Mouse (Mus musculus) lung, embryonic 15.5 days (tissue): Measurements from ENCODE around the gene Ass1. TPM values are rescaled to one million over a fixed set of nuclear protein-coding genes. Genes with fewer than 3 reads are reported as not detected.

Experiments
- ATAC-seq: fragments of 200-750 bp; cut with Nextera tagmentation; 2 replicates; pipeline ENCODE4 v1.8.0; 2017; ENCODE audit warnings: moderate number of reproducible peaks, borderline replicate concordance; ENCODE audit not compliant: low FRiP score, low TSS enrichment; ENCODE audit errors: extremely low read depth
- H3K27ac ChIP-seq: fragments of 300-500 bp; sonication (generic); 2 replicates; pipeline ENCODE4 v1.5.1; 2015; ENCODE audit warnings: moderate library complexity, mild to moderate bottlenecking, inconsistent platforms
- H3K27me3 ChIP-seq: fragments of 300-500 bp; sonication (generic); 2 replicates; pipeline ENCODE4 v1.6.1; 2015; ENCODE audit warnings: inconsistent platforms
- H3K36me3 ChIP-seq: fragments of 300-500 bp; sonication (generic); 2 replicates; pipeline ENCODE4 v1.6.1; 2015; ENCODE audit warnings: inconsistent platforms
- H3K4me1 ChIP-seq: fragments of 300-500 bp; sonication (generic); 2 replicates; pipeline ENCODE4 v1.6.1; 2015; ENCODE audit warnings: inconsistent platforms
- H3K4me2 ChIP-seq: fragments of 300-500 bp; sonication (generic); 2 replicates; pipeline ENCODE4 v1.6.1; 2015; ENCODE audit warnings: inconsistent platforms, mild to moderate bottlenecking, moderate library complexity
- H3K4me3 ChIP-seq: fragments of 300-500 bp; sonication (generic); 2 replicates; pipeline ENCODE4 v1.5.1; 2015; ENCODE audit warnings: mild to moderate bottlenecking, inconsistent platforms
- H3K9ac ChIP-seq: fragments of 300-500 bp; sonication (generic); 2 replicates; pipeline ENCODE4 v1.6.1; 2015; ENCODE audit warnings: inconsistent platforms
- H3K9me3 ChIP-seq: fragments of 300-500 bp; sonication (generic); 2 replicates; pipeline ENCODE4 v1.6.1; 2016; ENCODE audit warnings: inconsistent platforms
- WGBS: fragments of 180-500 bp; shearing (Covaris S2); methylation state at CpG from one replicate; pipeline ENCODE4 v1.1.7; 2015; 5-methylcytosine and 5-hydroxymethylcytosine counted together
- polyA plus RNA-seq: library from polyadenylated mRNA; unstranded; fragments of >200 nt; fragmentation: Nextera tagmentation; extraction: Ambion mirVana; gene quantifications from 2 replicates; pipeline ENCODE4 v1.2.1, GENCODE M21; 2015

The Ass1 gene
- 30.3 and 37.2 TPM in 2 replicates for polyA plus RNA-seq

- H3K36me3 ChIP-seq: no peaks in the 10 kb centered on the region
- WGBS: under 1% methylated on average over 43 of the region's 49 CpGs
- peaks cover 18% of the 10 kb centered on the region for H3K4me1 ChIP-seq
- H3K9ac ChIP-seq: peak within 1 kb of the TSS; percentile 50
- H3K9me3 ChIP-seq: no peaks in the 10 kb centered on the region
- peak; percentile 74 for ATAC-seq
- H3K27ac ChIP-seq: peak within 1 kb of the TSS; percentile 2; the same call in 1 of the 2 replicates
- H3K4me3 ChIP-seq: peak within 1 kb of the TSS; percentile 48
- peaks cover 38% of the 10 kb centered on the region for H3K27me3 ChIP-seq
- peak within 1 kb of the TSS; percentile 92 for H3K4me2 ChIP-seq
These were observed at the start of gene Ass1 for GRCm38 (mm10) chr2:31469931-31470682. Gene Ass1, plus strand, starts transcription at chr2:31470207.

- Histone ChIP-seq H3K36me3 (no peaks in the 10 kb centered on the region), H3K4me1 (no peaks in the 10 kb centered on the region), H3K4me2 (no peak overlapping the region), H3K27me3 (no peaks in the 10 kb centered on the region), H3K9ac (no peak overlapping the region), H3K9me3 (no peaks in the 10 kb centered on the region), H3K4me3 (no peak overlapping the region), H3K27ac (no peak overlapping the region)
- no peak for ATAC-seq
- WGBS: 69% methylated on average over 6 of the region's 6 CpGs
These were observed 49.1 kb upstream of the Ass1 start for GRCm38 (mm10) chr2:31420914-31421313.

DNA sequence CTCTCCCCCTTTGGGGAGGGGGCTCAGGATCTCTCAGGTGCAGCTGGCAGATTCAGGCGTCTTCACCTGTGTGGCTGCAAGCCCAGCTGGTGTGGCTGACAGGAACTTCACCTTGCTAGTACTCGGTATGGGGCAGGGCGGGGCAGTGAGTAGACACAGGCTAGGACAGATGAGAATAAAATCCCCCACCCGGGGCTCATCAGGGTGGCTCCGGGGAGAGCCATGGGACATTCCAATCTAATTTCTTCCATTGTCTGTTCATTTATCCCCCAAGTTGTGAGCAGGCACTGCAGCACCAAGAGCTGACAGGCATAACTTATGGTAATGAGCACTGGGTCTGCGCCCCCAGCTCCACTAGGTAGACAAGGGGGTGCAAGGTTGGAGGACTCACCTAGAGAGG, 47.4 kb upstream of the Ass1 start:
- ATAC-seq: no peak
- Histone ChIP-seq H3K4me2 (no peak overlapping the region), H3K4me1 (no peaks in the 10 kb centered on the region), H3K27me3 (no peaks in the 10 kb centered on the region), H3K9ac (no peak overlapping the region), H3K9me3 (no peaks in the 10 kb centered on the region), H3K27ac (no peak overlapping the region), H3K4me3 (no peak overlapping the region), H3K36me3 (no peaks in the 10 kb centered on the region)
- WGBS: 53% methylated on average over 6 of the region's 6 CpGs

- Histone ChIP-seq H3K27ac (no peak overlapping the region), H3K9ac (no peak overlapping the region), H3K27me3 (peaks cover 3% of the 10 kb centered on the region; the same call in 1 of the 2 replicates), H3K4me1 (no peaks in the 10 kb centered on the region), H3K4me2 (no peak overlapping the region), H3K9me3 (no peaks in the 10 kb centered on the region), H3K36me3 (no peaks in the 10 kb centered on the region), H3K4me3 (no peak overlapping the region)
- ATAC-seq: no peak
- 62% methylated on average over 5 of the region's 5 CpGs for WGBS
These were observed 38.5 kb upstream of the Ass1 start for GRCm38 (mm10) chr2:31431477-31431876.

DNA sequence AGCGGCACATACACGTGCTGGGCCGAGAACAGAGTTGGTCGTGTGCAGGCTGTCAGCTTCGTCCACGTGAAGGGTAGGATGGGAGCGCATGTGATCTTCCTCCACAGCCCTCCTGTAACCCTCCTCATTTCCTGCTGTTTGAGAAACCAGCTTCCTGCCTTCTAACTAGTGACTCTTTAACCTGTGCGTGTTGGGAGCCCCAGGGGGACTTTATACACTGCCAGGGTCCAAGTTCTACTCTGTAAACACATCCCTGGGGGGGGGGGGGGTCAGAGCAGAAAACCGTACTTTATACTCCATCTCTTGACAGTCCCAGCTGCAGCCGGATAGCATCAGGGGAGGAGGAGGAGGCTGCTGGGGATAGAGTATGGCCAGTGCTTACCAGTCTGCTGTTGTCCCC, 35.3 kb upstream of the Ass1 start:
- Histone ChIP-seq H3K4me3 (no peak overlapping the region), H3K27ac (no peak overlapping the region), H3K9ac (no peak overlapping the region), H3K36me3 (no peaks in the 10 kb centered on the region), H3K4me1 (no peaks in the 10 kb centered on the region), H3K4me2 (no peak overlapping the region), H3K27me3 (peaks cover 3% of the 10 kb centered on the region; the same call in 1 of the 2 replicates), H3K9me3 (no peaks in the 10 kb centered on the region)
- WGBS: 46% methylated on average over 10 of the region's 10 CpGs
- ATAC-seq: no peak

DNA sequence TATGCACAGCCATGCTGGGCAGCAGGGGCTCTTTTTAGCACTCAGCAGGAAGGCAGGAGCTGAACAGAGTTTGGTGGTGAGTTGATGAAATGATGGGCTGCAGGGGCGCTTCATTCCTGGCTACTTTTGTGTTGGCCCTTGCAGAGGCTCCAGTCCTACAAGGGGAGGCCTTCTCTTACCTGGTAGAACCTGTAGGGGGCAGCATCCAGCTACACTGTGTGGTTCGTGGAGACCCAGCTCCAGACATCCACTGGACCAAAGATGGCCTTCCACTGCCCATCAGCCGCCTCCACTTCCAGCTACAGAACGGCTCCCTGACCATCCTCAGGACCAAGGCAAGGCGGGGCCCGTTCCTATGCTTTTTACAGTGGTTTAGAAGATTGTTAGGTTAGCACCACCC, 34.4 kb upstream of the Ass1 start:
- ATAC-seq: no peak
- WGBS: 46% methylated on average over 6 of the region's 6 CpGs
- no peaks in the 10 kb centered on the region for H3K9me3 ChIP-seq

GRCm38 (mm10) chr2:31437480-31438245, 32.3 kb upstream of the Ass1 start:
- 57% methylated on average over 14 of the region's 14 CpGs for WGBS
- H3K4me2 ChIP-seq: no peak overlapping the region
- no peak for ATAC-seq

More for the DNA sequence above, 34.4 kb upstream of the Ass1 start:
- Histone ChIP-seq H3K4me1 (no peaks in the 10 kb centered on the region), H3K4me2 (no peak overlapping the region), H3K36me3 (no peaks in the 10 kb centered on the region), H3K4me3 (no peak overlapping the region), H3K27ac (no peak overlapping the region), H3K27me3 (peaks cover 3% of the 10 kb centered on the region; the same call in 1 of the 2 replicates), H3K9ac (no peak overlapping the region)

DNA sequence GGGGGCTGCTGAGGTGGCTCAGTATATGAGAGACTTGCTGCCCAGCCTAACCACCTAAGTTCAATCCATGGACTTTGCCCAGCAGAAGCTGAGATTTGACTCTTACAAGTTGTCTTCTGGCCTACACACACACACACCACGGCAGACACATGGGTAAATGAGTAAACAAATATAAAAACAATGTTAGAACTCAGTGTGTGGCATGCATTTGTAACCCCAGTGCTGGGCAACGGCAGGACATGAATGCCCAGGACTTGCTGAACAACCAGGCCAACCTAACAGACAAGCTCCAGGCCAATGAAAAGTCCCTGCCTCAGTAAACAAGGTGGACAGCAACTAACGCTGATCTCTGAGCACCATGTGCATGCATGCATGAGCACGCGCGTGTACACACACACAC, 30.4 kb upstream of the Ass1 start:
- no peaks in the 10 kb centered on the region for H3K4me1 ChIP-seq
- no peak overlapping the region for H3K9ac ChIP-seq
- no peaks in the 10 kb centered on the region for H3K36me3 ChIP-seq
- 0 out of 2 replicates have a peak, but pooled peaks cover 3% of the 10 kb centered on the region for H3K27me3 ChIP-seq
- no peak overlapping the region for H3K4me3 ChIP-seq
- WGBS: 77% methylated on average over 6 of the region's 6 CpGs
- no peaks in the 10 kb centered on the region for H3K9me3 ChIP-seq
- ATAC-seq: no peak
- H3K27ac ChIP-seq: no peak overlapping the region
- no peak overlapping the region for H3K4me2 ChIP-seq

More at GRCm38 (mm10) chr2:31437480-31438245, 32.3 kb upstream of the Ass1 start:
- Histone ChIP-seq H3K4me3 (no peak overlapping the region), H3K27me3 (peaks cover 3% of the 10 kb centered on the region; the same call in 1 of the 2 replicates), H3K27ac (no peak overlapping the region), H3K9me3 (no peaks in the 10 kb centered on the region), H3K4me1 (no peaks in the 10 kb centered on the region), H3K36me3 (no peaks in the 10 kb centered on the region), H3K9ac (no peak overlapping the region)

DNA sequence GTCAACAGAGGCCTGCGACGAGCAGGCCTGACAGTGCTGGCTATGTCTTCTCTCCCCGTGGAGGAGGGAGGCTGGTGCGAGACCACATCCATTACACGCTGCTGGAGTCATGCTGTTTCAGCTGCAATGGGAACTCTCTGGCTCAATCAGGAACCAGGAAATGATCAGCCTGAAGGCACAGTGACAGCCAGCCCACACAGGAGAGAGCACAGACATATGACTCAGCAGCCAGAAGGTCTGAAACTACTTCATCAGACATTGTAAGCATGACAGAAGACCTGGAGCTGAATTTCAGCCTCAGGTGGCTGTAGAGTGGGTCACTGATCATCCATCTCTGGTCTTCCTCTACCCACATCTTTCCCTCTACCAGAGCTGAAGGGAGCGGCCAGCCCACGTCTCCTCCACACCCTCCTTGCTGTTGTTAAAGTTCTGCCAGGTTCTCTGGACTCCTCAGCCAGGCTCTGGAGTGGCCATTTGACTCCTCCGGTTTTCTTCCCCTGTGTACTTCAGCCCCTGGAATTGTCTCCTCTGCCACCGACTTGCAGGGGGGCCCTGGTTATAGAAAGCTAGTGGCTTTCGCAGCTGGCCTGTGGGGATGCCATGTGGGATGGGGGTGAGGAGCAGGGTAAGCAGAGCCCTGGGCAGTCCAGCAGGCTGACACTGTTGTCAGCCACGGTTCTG, 27.4 kb upstream of the Ass1 start:
- peak; percentile 35; the same call in 1 of the 2 replicates for ATAC-seq
- H3K4me2 ChIP-seq: no peak overlapping the region

GRCm38 (mm10) chr2:31446036-31446435, 24.0 kb upstream of the Ass1 start:
- peaks cover 19% of the 10 kb centered on the region for H3K4me1 ChIP-seq
- H3K27me3 ChIP-seq: no peaks in the 10 kb centered on the region
- ATAC-seq: no peak
- H3K9me3 ChIP-seq: no peaks in the 10 kb centered on the region
- no peak overlapping the region for H3K9ac ChIP-seq
- H3K4me2 ChIP-seq: no peak overlapping the region
- H3K36me3 ChIP-seq: no peaks in the 10 kb centered on the region
- 79% methylated on average over 4 of the region's 4 CpGs for WGBS
- no peak overlapping the region for H3K27ac ChIP-seq
- no peak overlapping the region for H3K4me3 ChIP-seq

More for the DNA sequence above, 27.4 kb upstream of the Ass1 start:
- no peak overlapping the region for H3K4me3 ChIP-seq
- H3K27ac ChIP-seq: no peak overlapping the region
- no peaks in the 10 kb centered on the region for H3K9me3 ChIP-seq
- no peaks in the 10 kb centered on the region for H3K4me1 ChIP-seq
- 60% methylated on average over 11 of the region's 11 CpGs for WGBS
- no peaks in the 10 kb centered on the region for H3K36me3 ChIP-seq
- H3K9ac ChIP-seq: no peak overlapping the region
- no peaks in the 10 kb centered on the region for H3K27me3 ChIP-seq

DNA sequence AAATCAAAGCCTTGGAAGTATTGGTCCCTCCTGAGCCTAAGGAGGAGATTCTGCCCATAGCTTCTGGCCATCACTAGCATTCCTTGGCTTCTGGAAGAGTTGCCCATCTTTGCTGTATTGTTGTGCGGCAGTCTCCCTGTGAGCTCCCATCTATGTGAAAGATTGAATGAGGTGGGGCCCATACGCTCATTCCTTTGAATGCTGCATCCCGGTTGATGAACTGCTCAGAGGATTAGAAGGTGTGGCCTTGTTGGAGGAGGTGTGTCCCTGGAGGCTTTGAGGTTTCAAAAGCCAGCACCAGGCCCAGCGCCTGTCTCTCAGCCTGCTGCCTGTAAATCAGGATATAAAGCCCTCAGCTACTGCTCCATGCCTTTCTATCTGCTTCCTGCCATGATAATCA, 23.6 kb upstream of the Ass1 start:
- H3K4me2 ChIP-seq: no peak overlapping the region
- H3K4me3 ChIP-seq: no peak overlapping the region
- H3K36me3 ChIP-seq: no peaks in the 10 kb centered on the region
- no peaks in the 10 kb centered on the region for H3K9me3 ChIP-seq
- no peaks in the 10 kb centered on the region for H3K27me3 ChIP-seq
- ATAC-seq: no peak
- peaks cover 19% of the 10 kb centered on the region for H3K4me1 ChIP-seq
- WGBS: 67% methylated on average over 4 of the region's 4 CpGs
- no peak overlapping the region for H3K27ac ChIP-seq
- H3K9ac ChIP-seq: no peak overlapping the region
